25 mouse cellular contexts compared by ENCODE assay signal in the genomic region with DNA sequence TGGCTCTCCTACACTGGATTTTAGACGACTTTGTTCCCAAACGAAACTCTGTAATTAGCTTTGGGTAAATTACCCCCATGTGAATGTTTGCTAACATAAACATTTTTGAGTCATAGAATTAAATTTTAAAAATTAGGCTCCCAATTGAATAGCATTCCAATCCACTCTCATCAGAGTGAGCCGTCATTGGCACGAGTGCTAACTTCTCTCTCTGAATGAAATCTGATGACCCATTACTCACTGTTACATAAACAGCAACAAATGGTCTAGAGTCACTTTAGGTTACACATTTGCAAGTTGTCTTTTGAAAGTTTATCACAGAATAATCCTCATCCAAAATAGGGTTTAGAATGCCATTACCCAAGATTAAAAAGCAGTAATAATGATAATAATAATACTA. TPM values are rescaled to one million over a fixed set of nuclear protein-coding genes. Genes with fewer than 3 reads are reported as not detected.
"Had no signal": no experiment of that assay in that cellular context is flagged by ENCODE, and none has a peak within 500 bp of the region (broad histone marks: within the 10 kb centered on the region; RNA-seq: fewer than 3 reads in every experiment).

No protein-coding gene starts in this region.

- H3K27me3 ChIP-seq: kidney, embryonic 15.5 days; limb, embryonic 12.5 days; limb, embryonic 15.5 days; lung, embryonic 15.5 days; megakaryocyte, embryonic 14.5 days; midbrain, embryonic 13.5 days; neural tube, embryonic 13.5 days; stomach, embryonic 15.5 days had no signal

- H3K9ac ChIP-seq: kidney, embryonic 15.5 days; limb, embryonic 12.5 days; limb, embryonic 15.5 days; liver, embryonic 14.5 days; liver, postnatal 0 days; lung, embryonic 15.5 days; midbrain, embryonic 13.5 days; neural tube, embryonic 13.5 days; stomach, embryonic 15.5 days had no signal

- ATAC-seq: liver, postnatal 0 days; midbrain, embryonic 13.5 days; midbrain, embryonic 16.5 days had no signal

- DNase-seq: kidney, postnatal 14 days; kidney, postnatal 4 days; left cerebral cortex, postnatal 4 days; liver, postnatal 0 days; lung, postnatal 10 days; lung, postnatal 36 days; thymus, postnatal 25 days had no signal

- H3K4me2 ChIP-seq: kidney, embryonic 15.5 days; limb, embryonic 12.5 days; limb, embryonic 15.5 days; liver, embryonic 11.5 days; lung, embryonic 15.5 days; midbrain, embryonic 13.5 days; neural tube, embryonic 13.5 days; stomach, embryonic 15.5 days had no signal

- H3K9me3 ChIP-seq: kidney, embryonic 15.5 days; limb, embryonic 12.5 days; limb, embryonic 15.5 days; lung, embryonic 15.5 days; megakaryocyte, embryonic 14.5 days; midbrain, embryonic 10.5 days; midbrain, embryonic 13.5 days; neural tube, embryonic 13.5 days; stomach, embryonic 15.5 days had no signal

- H3K4me3 ChIP-seq: kidney, embryonic 15.5 days; limb, embryonic 12.5 days; limb, embryonic 15.5 days; lung, embryonic 15.5 days; megakaryocyte, embryonic 14.5 days; midbrain, embryonic 10.5 days; midbrain, embryonic 13.5 days; myocyte; neural tube, embryonic 13.5 days; stomach, embryonic 15.5 days had no signal

- H3K4me1 ChIP-seq: kidney, embryonic 15.5 days; limb, embryonic 12.5 days; limb, embryonic 15.5 days; megakaryocyte, embryonic 14.5 days; midbrain, embryonic 10.5 days; midbrain, embryonic 13.5 days; neural tube, embryonic 13.5 days; stomach, embryonic 15.5 days had no signal

- H3K36me3 ChIP-seq: stomach, embryonic 15.5 days had no signal

- H3K27ac ChIP-seq: kidney, embryonic 15.5 days; limb, embryonic 12.5 days; limb, embryonic 15.5 days; liver, embryonic 14.5 days; lung, embryonic 15.5 days; midbrain, embryonic 10.5 days; midbrain, embryonic 13.5 days; neural tube, embryonic 13.5 days; stomach, embryonic 15.5 days had no signal

RNA-seq across cellular contexts. Expression of gene Lmod2, which starts 12.0 kb away (rescaled TPM):
- total RNA-seq: layer of hippocampus, adult 18-20 months; layer of hippocampus, postnatal 14 days; left cerebral cortex, postnatal 14 days; left cerebral cortex, postnatal 4 days; monocyte, adult 5-6 weeks; neutrophil, adult 5-6 weeks had no signal
- polyA plus RNA-seq: limb, embryonic 12.5 days; midbrain, embryonic 13.5 days; midbrain, embryonic 16.5 days had no signal
